Mouse (Mus musculus) midbrain, embryonic 14.5 days (tissue): ENCODE measurements around the gene Sec24c. TPM values are rescaled to one million over a fixed set of nuclear protein-coding genes. Genes with fewer than 3 reads are reported as not detected.

Experiments used
- ATAC-seq: fragments of 200-750 bp; cut with Nextera tagmentation; 2 replicates; pipeline ENCODE4 v1.8.0; 2017; ENCODE audit warnings: moderate number of reproducible peaks, moderate library complexity; ENCODE audit not compliant: low FRiP score, low TSS enrichment
- DNase-seq: peaks from one replicate; pipeline ENCODE4 v3.0.0-alpha.2; 2015
- H3K27ac ChIP-seq: fragments of 300-500 bp; sonication (generic); replicated peaks from 2 replicates; pipeline ENCODE4 v1.5.1; 2014; ENCODE audit warnings: mild to moderate bottlenecking, low read depth, low read length, moderate library complexity
- H3K27me3 ChIP-seq: fragments of 300-500 bp; sonication (generic); 2 replicates; pipeline ENCODE4 v1.6.1; 2014; ENCODE audit warnings: low read length, control low read depth, mixed read lengths; ENCODE audit not compliant: control insufficient read depth, insufficient read depth
- H3K36me3 ChIP-seq: fragments of 300-500 bp; sonication (generic); 2 replicates; pipeline ENCODE4 v1.6.1; 2014; ENCODE audit warnings: low read length, control low read depth; ENCODE audit not compliant: control insufficient read depth, insufficient read depth
- H3K4me1 ChIP-seq: fragments of 300-500 bp; sonication (generic); 2 replicates; pipeline ENCODE4 v1.6.1; 2014; ENCODE audit warnings: mild to moderate bottlenecking, antibody characterized with exemption, low read length, control low read depth; ENCODE audit not compliant: control insufficient read depth, insufficient read depth
- H3K4me2 ChIP-seq: fragments of 300-500 bp; sonication (generic); 2 replicates; pipeline ENCODE4 v1.6.1; 2014; ENCODE audit warnings: mild to moderate bottlenecking, low read length, moderate library complexity
- H3K4me3 ChIP-seq: fragments of 300-500 bp; sonication (generic); replicated peaks from 2 replicates; pipeline ENCODE4 v1.5.1; 2014; ENCODE audit warnings: low read depth, low read length
- H3K9ac ChIP-seq: fragments of 300-500 bp; sonication (generic); replicated peaks from 2 replicates; pipeline ENCODE4 v1.6.1; 2014; ENCODE audit warnings: mild to moderate bottlenecking, low read length, moderate library complexity
- H3K9me3 ChIP-seq: fragments of 300-500 bp; sonication (generic); 2 replicates; pipeline ENCODE4 v1.6.1; 2016; ENCODE audit warnings: low read length, control low read depth, mixed read lengths; ENCODE audit not compliant: control insufficient read depth
- WGBS: fragments of 180-500 bp; shearing (Covaris S2); extraction: QIAGEN DNeasy Blood & Tissue Kit; methylation state at CpG from one replicate; pipeline ENCODE4 v1.1.7; 2014; 5-methylcytosine and 5-hydroxymethylcytosine counted together
- polyA plus RNA-seq: library from polyadenylated mRNA; unstranded; fragments of >200 nt; fragmentation: Nextera tagmentation; extraction: Ambion mirVana; gene quantifications from 2 replicates; pipeline ENCODE4 v1.2.1, GENCODE M21; 2014

Sec24c gene
- polyA plus RNA-seq, 1 experiment from 2014 or later: 81.5 TPM

GRCm38 (mm10) chr14:20639918-20640619, 34.0 kb upstream of the Sec24c start:
- 1% methylated on average over 16 of the region's 16 CpGs for WGBS
- Histone ChIP-seq H3K9ac (peak overlapping the region; percentile 83), H3K4me3 (peak overlapping the region; percentile 82), H3K27me3 (no peaks in the 10 kb centered on the region), H3K27ac (peak overlapping the region; percentile 93), H3K9me3 (no peaks in the 10 kb centered on the region), H3K4me1 (peaks cover 5% of the 10 kb centered on the region; the same call in 1 of the 2 replicates), H3K36me3 (no peaks in the 10 kb centered on the region), H3K4me2 (peak overlapping the region; percentile 81)
- peak; percentile 44 for ATAC-seq
- peak; percentile 47 for DNase-seq

GRCm38 (mm10) chr14:20640644-20641437, 33.3 kb upstream of the Sec24c start, which contains the start of gene Usp54:
Usp54 (minus strand) TSS chr14:20641063.
- WGBS: under 1% methylated on average over 73 of the region's 73 CpGs
- ATAC-seq (peak; percentile 95), DNase-seq (peak; percentile 99)
- Histone ChIP-seq H3K27me3 (no peaks in the 10 kb centered on the region), H3K27ac (peak within 1 kb of the TSS; percentile 93), H3K36me3 (no peaks in the 10 kb centered on the region), H3K4me2 (peak within 1 kb of the TSS; percentile 81), H3K4me1 (peaks cover 5% of the 10 kb centered on the region; the same call in 1 of the 2 replicates), H3K4me3 (peak within 1 kb of the TSS; percentile 82), H3K9me3 (no peaks in the 10 kb centered on the region), H3K9ac (peak within 1 kb of the TSS; percentile 83)

GRCm38 (mm10) chr14:20641438-20641875, 32.7 kb upstream of the Sec24c start:
- 17% methylated on average over 10 of the region's 10 CpGs for WGBS
- ATAC-seq (no peak), DNase-seq (peak; percentile 38)
- Histone ChIP-seq H3K27me3 (no peaks in the 10 kb centered on the region), H3K9me3 (no peaks in the 10 kb centered on the region), H3K36me3 (no peaks in the 10 kb centered on the region), H3K27ac (peak overlapping the region; percentile 93), H3K4me3 (peak overlapping the region; percentile 82), H3K4me2 (peak overlapping the region; percentile 80), H3K9ac (peak overlapping the region; percentile 83), H3K4me1 (peaks cover 5% of the 10 kb centered on the region; the same call in 1 of the 2 replicates)

DNA sequence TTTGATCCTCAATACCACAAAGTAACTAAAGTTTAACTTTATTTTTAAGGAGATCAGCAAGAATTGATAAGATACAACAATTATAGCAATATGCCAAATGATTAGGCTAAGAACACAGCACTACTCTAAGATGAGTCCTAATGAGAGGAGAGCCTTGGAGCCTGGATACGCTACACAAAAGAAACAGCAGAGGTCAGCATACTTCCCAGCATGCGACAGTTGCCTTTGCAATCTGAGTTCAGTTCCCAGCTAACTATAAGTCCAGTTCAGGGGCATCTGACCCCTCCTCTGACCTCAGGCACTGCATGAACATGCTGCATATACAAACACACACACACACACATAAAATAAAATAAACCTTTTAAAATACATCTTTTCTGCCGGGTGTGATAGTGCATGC, 28.6 kb upstream of the Sec24c start:
- Histone ChIP-seq H3K36me3 (no peaks in the 10 kb centered on the region), H3K4me1 (peaks cover 5% of the 10 kb centered on the region; the same call in 1 of the 2 replicates), H3K27me3 (no peaks in the 10 kb centered on the region), H3K27ac (no peak overlapping the region), H3K9me3 (no peaks in the 10 kb centered on the region), H3K4me3 (no peak overlapping the region), H3K4me2 (no peak overlapping the region), H3K9ac (no peak overlapping the region)
- 36% methylated on average over 3 of the region's 3 CpGs for WGBS
- no peak for DNase-seq
- ATAC-seq: no peak

GRCm38 (mm10) chr14:20646381-20646780, 27.7 kb upstream of the Sec24c start:
- DNase-seq: no peak
- no peak overlapping the region for H3K4me3 ChIP-seq
- no peak for ATAC-seq

DNA sequence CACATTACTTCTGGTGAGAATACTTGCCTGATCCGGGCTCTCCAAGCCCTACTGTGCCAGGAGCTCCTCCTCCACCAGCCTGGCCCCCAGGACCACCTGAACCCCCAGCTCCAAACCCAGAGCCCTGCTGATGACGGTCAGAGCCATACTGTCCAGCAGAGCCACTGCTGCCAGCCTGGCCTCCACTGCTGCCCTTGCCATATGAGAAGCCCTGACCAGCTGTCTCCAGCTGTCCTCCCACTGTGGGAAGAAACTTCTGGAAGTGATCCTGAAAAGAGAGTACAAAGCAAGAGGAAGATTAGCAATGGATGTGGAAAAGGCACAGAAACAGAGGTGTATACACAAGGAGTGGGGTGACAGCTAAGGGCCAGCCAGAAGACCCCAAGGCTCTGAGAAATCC, 23.1 kb upstream of the Sec24c start:
- 84% methylated on average over 2 of the region's 2 CpGs for WGBS
- Histone ChIP-seq H3K4me3 (no peak overlapping the region), H3K4me1 (no peaks in the 10 kb centered on the region), H3K4me2 (no peak overlapping the region), H3K9me3 (no peaks in the 10 kb centered on the region), H3K9ac (no peak overlapping the region), H3K27me3 (no peaks in the 10 kb centered on the region), H3K36me3 (no peaks in the 10 kb centered on the region), H3K27ac (no peak overlapping the region)
- DNase-seq (no peak), ATAC-seq (no peak)

More at GRCm38 (mm10) chr14:20646381-20646780, 27.7 kb upstream of the Sec24c start:
- no peaks in the 10 kb centered on the region for H3K36me3 ChIP-seq
- no peaks in the 10 kb centered on the region for H3K27me3 ChIP-seq
- peaks cover 5% of the 10 kb centered on the region; the same call in 1 of the 2 replicates for H3K4me1 ChIP-seq
- no peak overlapping the region for H3K9ac ChIP-seq
- no peaks in the 10 kb centered on the region for H3K9me3 ChIP-seq
- no peak overlapping the region for H3K4me2 ChIP-seq
- H3K27ac ChIP-seq: no peak overlapping the region

GRCm38 (mm10) chr14:20651722-20652256, 22.3 kb upstream of the Sec24c start:
- H3K9ac ChIP-seq: no peak overlapping the region
- H3K27me3 ChIP-seq: no peaks in the 10 kb centered on the region
- H3K4me2 ChIP-seq: no peak overlapping the region
- H3K36me3 ChIP-seq: no peaks in the 10 kb centered on the region
- H3K9me3 ChIP-seq: no peaks in the 10 kb centered on the region
- no peak for DNase-seq
- H3K4me3 ChIP-seq: no peak overlapping the region
- ATAC-seq: no peak
- no peak overlapping the region for H3K27ac ChIP-seq
- whole genome bisulfite sequencing: 70% methylated on average over 4 of the region's 4 CpGs
- H3K4me1 ChIP-seq: no peaks in the 10 kb centered on the region

- Histone ChIP-seq H3K27ac (no peak overlapping the region), H3K4me2 (no peak overlapping the region), H3K9me3 (no peaks in the 10 kb centered on the region), H3K4me1 (no peaks in the 10 kb centered on the region), H3K9ac (no peak overlapping the region), H3K27me3 (no peaks in the 10 kb centered on the region), H3K4me3 (no peak overlapping the region), H3K36me3 (no peaks in the 10 kb centered on the region)
- WGBS: 85% methylated on average over 9 of the region's 9 CpGs
- ATAC-seq (no peak), DNase-seq (no peak)
Measured at GRCm38 (mm10) chr14:20654690-20655421, 19.3 kb upstream of the Sec24c start.
